Mouse (Mus musculus): ENCODE measurements around the gene Ear14. TPM values are rescaled to one million over a fixed set of nuclear protein-coding genes. Genes with fewer than 3 reads are reported as not detected.
"Not testable (repeated sequence)": the region's sequence is repeated elsewhere in the genome, so short reads cannot be mapped to it uniquely, and the experiment has no call there.

Ear14 gene
- polyA plus RNA-seq (2015; fragmentation: Nextera tagmentation; extraction: Ambion mirVana): not detected in 2 replicates

DNA sequence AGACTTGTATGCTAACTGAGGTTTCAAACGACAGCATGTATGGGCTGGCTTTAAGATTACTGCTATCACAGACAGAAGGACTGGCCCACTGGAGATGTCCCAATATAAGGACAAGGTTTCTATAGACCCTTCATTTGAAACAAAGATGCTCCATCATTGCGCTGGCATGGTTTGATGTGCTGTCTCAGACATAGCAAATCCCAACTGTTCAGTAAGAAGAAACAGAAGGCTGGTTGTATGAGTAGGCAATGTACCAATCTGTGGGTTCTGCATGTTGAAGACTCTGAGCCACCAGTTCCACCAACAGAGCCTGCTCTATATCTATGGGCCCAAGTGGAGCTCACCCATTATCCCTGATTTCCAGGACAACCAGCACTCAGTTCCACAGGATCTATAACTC, at the start of gene Ear14:
Gene Ear14, plus strand, starts transcription at position 277 of the 400 bp plus-strand sequence.
- no peaks in the 10 kb centered on the region for H3K36me3 ChIP-seq (ENCODE audit: control insufficient read depth, insufficient read depth, low read length)
- DNase-seq (ENCODE audit: low spot score) (no peak), ATAC-seq (ENCODE audit: low FRiP score, low TSS enrichment) (no peak)
- H3K4me2 ChIP-seq (replicated peaks; ENCODE audit: low read depth): no peak within 1 kb of the TSS
- H3K9ac ChIP-seq (ENCODE audit: low read length): no peak within 1 kb of the TSS
- WGBS: 77% methylated on average over 2 of the region's 2 CpGs
- no peak within 1 kb of the TSS for H3K27ac ChIP-seq (replicated peaks)
- TF ChIP-seq CTCF (IDR thresholded peaks at IDR 0.05; ENCODE audit: low read depth): no peak
- TF ChIP-seq EP300 (optimal IDR thresholded peaks at IDR 0.05): no peak
- H3K9me3 ChIP-seq (ENCODE audit: control insufficient read depth, low read length): no peaks in the 10 kb centered on the region
- H3K4me3 ChIP-seq (ENCODE audit: low read depth, low read length): no peak within 1 kb of the TSS
- no peaks in the 10 kb centered on the region for H3K27me3 ChIP-seq (ENCODE audit: control insufficient read depth, insufficient read depth, low read length)
- H3K4me1 ChIP-seq (replicated peaks; ENCODE audit: control insufficient read depth, insufficient read depth): no peaks in the 10 kb centered on the region

- H3K4me2 ChIP-seq (replicated peaks; ENCODE audit: low read depth): no peak overlapping the region
- no peak for ATAC-seq (ENCODE audit: low FRiP score, low TSS enrichment)
- DNase-seq (ENCODE audit: low spot score): no peak
- no peaks in the 10 kb centered on the region for H3K27me3 ChIP-seq (ENCODE audit: control insufficient read depth, insufficient read depth, low read length)
- no peak for TF ChIP-seq CTCF (IDR thresholded peaks at IDR 0.05; ENCODE audit: low read depth)
- TF ChIP-seq EP300 (optimal IDR thresholded peaks at IDR 0.05): no peak
- no peaks in the 10 kb centered on the region for H3K9me3 ChIP-seq (ENCODE audit: control insufficient read depth, low read length)
- no peak overlapping the region for H3K9ac ChIP-seq (ENCODE audit: low read length)
- no peak overlapping the region for H3K27ac ChIP-seq (replicated peaks)
- H3K36me3 ChIP-seq (ENCODE audit: control insufficient read depth, insufficient read depth, low read length): no peaks in the 10 kb centered on the region
- 83% methylated on average over 5 of the region's 5 CpGs for WGBS
- no peaks in the 10 kb centered on the region for H3K4me1 ChIP-seq (replicated peaks; ENCODE audit: control insufficient read depth, insufficient read depth)
- H3K4me3 ChIP-seq (ENCODE audit: low read depth, low read length): no peak overlapping the region
These were observed 47.0 kb upstream of the Ear14 start for GRCm38 (mm10) chr14:51156056-51156735.

DNA sequence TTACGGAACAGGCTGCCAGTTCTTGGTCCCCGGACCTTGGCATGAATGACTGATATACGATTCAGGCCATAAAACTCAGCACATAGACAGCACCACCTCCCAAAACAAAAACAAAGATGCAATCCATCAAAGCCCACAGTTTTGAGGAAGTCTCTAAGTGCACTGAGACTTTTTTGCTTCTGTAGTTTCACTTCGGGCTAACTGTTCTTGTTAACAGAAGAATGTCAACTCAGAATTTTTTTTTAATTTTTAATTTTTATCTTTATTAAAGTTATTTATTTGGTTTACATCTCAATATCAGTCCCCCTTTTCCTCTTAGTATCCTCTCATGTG, 46.5 kb upstream of the Ear14 start:
- Histone ChIP-seq H3K9ac (ENCODE audit: low read length) (no peak overlapping the region), H3K4me2 (replicated peaks; ENCODE audit: low read depth) (no peak overlapping the region), H3K27me3 (ENCODE audit: control insufficient read depth, insufficient read depth, low read length) (no peaks in the 10 kb centered on the region), H3K36me3 (ENCODE audit: control insufficient read depth, insufficient read depth, low read length) (no peaks in the 10 kb centered on the region), H3K4me3 (ENCODE audit: low read depth, low read length) (no peak overlapping the region), H3K4me1 (replicated peaks; ENCODE audit: control insufficient read depth, insufficient read depth) (no peaks in the 10 kb centered on the region), H3K9me3 (ENCODE audit: control insufficient read depth, low read length) (no peaks in the 10 kb centered on the region), H3K27ac (replicated peaks) (no peak overlapping the region)
- DNase-seq (ENCODE audit: low spot score) (no peak), ATAC-seq (ENCODE audit: low FRiP score, low TSS enrichment) (no peak)
- no peak for TF ChIP-seq CTCF (IDR thresholded peaks at IDR 0.05; ENCODE audit: low read depth)
- TF ChIP-seq EP300 (optimal IDR thresholded peaks at IDR 0.05): no peak
- 48% methylated on average over 4 of the region's 4 CpGs for WGBS

GRCm38 (mm10) chr14:51157072-51157471, 46.1 kb upstream of the Ear14 start:
- Histone ChIP-seq H3K27me3 (ENCODE audit: control insufficient read depth, insufficient read depth, low read length) (no peaks in the 10 kb centered on the region), H3K36me3 (ENCODE audit: control insufficient read depth, insufficient read depth, low read length) (no peaks in the 10 kb centered on the region), H3K4me3 (ENCODE audit: low read depth, low read length) (no peak overlapping the region), H3K27ac (replicated peaks) (no peak overlapping the region), H3K4me1 (replicated peaks; ENCODE audit: control insufficient read depth, insufficient read depth) (no peaks in the 10 kb centered on the region), H3K9ac (ENCODE audit: low read length) (no peak overlapping the region), H3K4me2 (replicated peaks; ENCODE audit: low read depth) (no peak overlapping the region), H3K9me3 (ENCODE audit: control insufficient read depth, low read length) (no peaks in the 10 kb centered on the region)
- TF ChIP-seq CTCF (IDR thresholded peaks at IDR 0.05; ENCODE audit: low read depth): no peak
- no peak for TF ChIP-seq EP300 (optimal IDR thresholded peaks at IDR 0.05)
- DNase-seq (ENCODE audit: low spot score): no peak
- no peak for ATAC-seq (ENCODE audit: low FRiP score, low TSS enrichment)
- 90% methylated on average over 1 of the region's 1 CpGs for WGBS

- H3K4me1 ChIP-seq (replicated peaks; ENCODE audit: control insufficient read depth, insufficient read depth); H3K9ac ChIP-seq (ENCODE audit: low read length); DNase-seq (ENCODE audit: low spot score); H3K27me3 ChIP-seq (ENCODE audit: control insufficient read depth, insufficient read depth, low read length); H3K27ac ChIP-seq (replicated peaks); H3K4me3 ChIP-seq (ENCODE audit: low read depth, low read length); H3K9me3 ChIP-seq (ENCODE audit: control insufficient read depth, low read length); H3K4me2 ChIP-seq (replicated peaks; ENCODE audit: low read depth); H3K36me3 ChIP-seq (ENCODE audit: control insufficient read depth, insufficient read depth, low read length); ATAC-seq (ENCODE audit: low FRiP score, low TSS enrichment): not testable (repeated sequence)
- 92% methylated on average over 3 of the region's 3 CpGs for WGBS
These were observed 41.2 kb upstream of the Ear14 start, which contains the start of gene Rnase2b for GRCm38 (mm10) chr14:51161976-51162375. Gene Rnase2b (plus strand): TSS chr14:51162260.

GRCm38 (mm10) chr14:51163323-51163722, 39.9 kb upstream of the Ear14 start:
- H3K27ac ChIP-seq (replicated peaks); H3K4me3 ChIP-seq (ENCODE audit: low read depth, low read length); H3K4me2 ChIP-seq (replicated peaks; ENCODE audit: low read depth); H3K27me3 ChIP-seq (ENCODE audit: control insufficient read depth, insufficient read depth, low read length); H3K36me3 ChIP-seq (ENCODE audit: control insufficient read depth, insufficient read depth, low read length); H3K4me1 ChIP-seq (replicated peaks; ENCODE audit: control insufficient read depth, insufficient read depth); H3K9ac ChIP-seq (ENCODE audit: low read length); ATAC-seq (ENCODE audit: low FRiP score, low TSS enrichment); DNase-seq (ENCODE audit: low spot score); H3K9me3 ChIP-seq (ENCODE audit: control insufficient read depth, low read length): not testable (repeated sequence)
- WGBS: 81% methylated on average over 6 of the region's 6 CpGs

Measured in stomach, postnatal 0 days (tissue).